Mouse (Mus musculus): ENCODE data around the gene Ms4a6c. TPM values are rescaled to one million over a fixed set of nuclear protein-coding genes. Genes with fewer than 3 reads are reported as not detected.
"Not testable (repeated sequence)": the region's sequence is repeated elsewhere in the genome, so short reads cannot be mapped to it uniquely, and the experiment has no call there.

Ms4a6c gene
- total RNA-seq, 4 experiments from 2014 or later, result 0.41 to 1.3 (median 0.70) TPM

DNA sequence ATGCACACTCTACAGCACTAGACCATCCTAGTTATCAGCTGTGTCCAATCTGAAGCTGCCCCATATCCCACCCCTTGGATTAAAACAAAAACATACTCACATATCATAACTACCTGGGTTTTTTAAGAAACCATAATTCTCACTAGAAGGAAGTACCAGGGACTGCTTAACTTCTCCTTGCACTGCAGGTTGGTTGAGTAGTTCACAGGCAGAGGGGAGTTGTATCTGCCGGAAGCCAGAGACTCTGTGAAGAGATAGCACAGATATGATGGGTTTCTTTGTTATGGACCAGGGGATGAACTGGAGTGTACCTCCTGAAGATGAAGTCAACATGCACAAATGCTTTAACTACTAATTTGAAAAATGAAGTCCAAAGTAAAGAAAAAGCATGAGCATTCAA lies 31.6 kb downstream of the Ms4a6c start:
- no peak for DNase-seq (ENCODE audit: low spot score in 2 of 2)

DNA sequence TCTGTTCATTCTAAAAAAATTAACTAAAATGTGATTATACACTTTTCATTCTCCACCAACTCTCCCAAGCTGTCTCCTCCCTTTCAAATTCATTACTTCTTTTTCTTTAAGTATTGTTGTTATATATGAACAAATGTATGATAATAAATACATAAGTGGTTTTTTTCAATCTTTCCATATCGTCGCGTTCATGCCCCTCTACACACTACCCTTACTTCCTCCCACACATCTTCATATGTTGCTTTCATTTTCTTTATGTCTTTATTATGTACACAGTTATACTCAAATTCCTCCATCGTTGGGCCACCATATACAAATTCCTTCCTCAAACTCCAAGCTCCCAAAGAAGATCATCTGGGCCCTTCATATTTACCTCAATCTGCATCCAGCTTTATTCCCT lies 32.2 kb downstream of the Ms4a6c start:
- no peak for DNase-seq (ENCODE audit: low spot score in 2 of 2)

DNA sequence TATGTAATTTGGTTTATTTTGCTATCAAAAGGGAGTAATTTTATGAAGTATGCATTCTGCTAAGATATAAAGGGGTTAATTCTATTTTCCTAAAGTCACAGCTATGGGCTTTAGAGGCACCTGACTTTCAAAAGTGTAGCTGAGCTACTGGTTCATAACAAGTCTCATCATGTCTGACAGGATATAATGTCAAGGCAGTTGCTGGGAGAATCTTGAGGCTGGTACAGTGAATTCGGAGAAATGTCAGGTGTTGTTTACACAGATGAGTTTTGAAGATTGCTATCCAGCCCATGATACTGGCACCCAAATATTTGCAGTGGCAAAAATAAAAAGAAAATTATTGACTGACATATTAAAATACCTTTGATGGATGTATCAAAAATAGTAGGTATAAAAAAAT lies 35.7 kb downstream of the Ms4a6c start:
- DNase-seq (ENCODE audit: low spot score in 2 of 2), result no peak

DNA sequence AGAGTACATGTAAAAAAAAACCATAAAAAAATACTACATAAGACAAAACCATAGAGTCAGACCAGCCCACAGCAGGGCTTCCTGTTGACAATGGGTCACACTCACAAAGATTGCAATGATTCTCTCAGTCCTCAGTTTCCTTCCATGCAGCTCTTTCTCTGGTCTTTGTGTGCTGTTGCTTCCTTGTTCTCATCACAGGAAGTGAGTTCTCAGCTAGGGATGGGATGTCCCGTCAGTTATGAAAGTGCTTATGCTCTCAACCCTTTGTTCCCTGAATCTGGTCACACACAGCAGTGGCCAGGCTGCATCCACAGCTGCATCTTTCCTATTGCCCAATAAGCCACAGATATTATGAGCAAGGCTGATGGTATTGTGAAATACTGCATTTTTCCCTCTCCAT lies 44.3 kb downstream of the Ms4a6c start:
- no peak for DNase-seq (ENCODE audit: low spot score in 2 of 2)

DNA sequence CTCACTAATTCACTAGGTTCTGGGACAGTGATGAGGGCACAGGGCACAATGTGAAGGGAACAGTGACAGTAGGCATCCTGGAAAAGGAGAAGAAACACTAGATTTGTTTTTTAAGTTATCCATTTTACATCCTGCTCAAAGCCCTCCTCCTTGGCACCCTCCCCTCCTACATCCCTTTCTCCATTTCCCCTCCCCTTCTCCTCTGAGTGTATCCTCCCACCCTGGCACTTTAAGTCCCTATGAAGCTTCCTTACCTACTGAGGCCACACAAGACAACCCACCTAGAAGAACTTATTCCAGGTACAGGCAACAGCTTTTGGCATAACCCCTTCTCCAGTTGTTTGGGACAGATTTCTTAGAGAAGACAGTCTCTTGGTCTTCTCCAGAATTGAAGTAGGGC lies 47.1 kb downstream of the Ms4a6c start, which contains the start of gene Ms4a6b:
Gene Ms4a6b (plus strand): TSS at position 267 of the 400 bp plus-strand sequence.
- DNase-seq (ENCODE audit: low spot score in 2 of 2), result no peak

DNA sequence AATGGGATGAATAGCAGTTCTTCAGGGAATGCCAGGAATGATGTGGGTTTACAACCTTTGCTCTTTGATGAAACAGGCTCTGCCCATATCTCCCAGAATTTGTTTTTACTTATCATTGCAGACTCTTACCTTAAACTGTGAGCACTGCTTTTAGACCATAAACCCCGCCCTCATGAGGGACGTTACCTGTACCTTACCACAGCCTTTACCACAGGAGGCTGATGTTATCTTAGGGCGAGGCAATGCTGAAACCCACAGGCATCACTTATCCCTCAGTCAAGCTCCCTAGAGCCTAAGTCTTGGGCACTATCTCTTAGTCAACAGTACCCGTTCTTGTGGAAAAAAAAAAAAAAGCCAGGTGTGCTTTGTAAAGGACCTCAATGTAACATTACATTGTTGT lies 47.7 kb downstream of the Ms4a6c start:
- no peak for DNase-seq (ENCODE audit: low spot score in 2 of 2)

DNA sequence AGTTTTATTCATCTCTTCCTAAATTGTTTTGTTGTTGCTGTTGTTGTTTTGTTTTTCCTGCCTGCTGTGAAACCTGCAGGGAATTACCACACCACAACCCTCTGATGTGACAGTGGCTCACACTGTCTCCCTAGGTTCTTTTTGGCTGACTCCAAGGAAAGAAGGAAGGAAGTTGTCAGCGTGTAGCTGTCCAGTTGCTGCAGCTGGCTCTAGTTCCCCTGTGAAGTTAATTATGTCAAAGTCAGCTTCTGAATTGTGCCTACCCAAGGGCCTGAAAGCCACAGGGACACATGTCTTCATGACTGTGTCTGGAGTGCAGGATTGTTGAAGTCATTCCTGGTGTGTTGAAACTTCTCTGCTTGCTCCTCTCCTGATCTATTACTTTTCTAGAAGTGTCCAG lies 48.2 kb downstream of the Ms4a6c start:
- DNase-seq (ENCODE audit: low spot score in 2 of 2), result not testable (repeated sequence)

DNA sequence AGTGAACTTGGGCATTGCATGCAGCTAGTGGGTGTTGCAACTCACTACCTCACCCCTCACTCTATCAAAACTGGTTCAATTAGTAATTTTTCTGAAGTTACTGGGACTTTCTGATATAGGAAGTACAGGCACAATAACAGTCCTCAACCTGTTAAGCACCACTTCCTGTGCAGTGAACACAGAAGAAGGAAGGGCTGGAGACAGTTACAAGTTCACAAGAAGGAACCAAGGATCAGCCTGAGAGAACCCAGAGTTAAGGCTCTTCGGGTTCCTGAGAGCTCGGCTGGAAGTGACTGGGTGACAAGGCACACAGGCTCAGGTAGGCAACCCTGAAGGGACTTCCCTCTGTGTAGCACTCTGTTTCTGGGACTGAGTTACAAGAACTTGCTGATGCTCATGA lies 49.2 kb downstream of the Ms4a6c start:
- DNase-seq (ENCODE audit: low spot score in 2 of 2), result not testable (repeated sequence)

DNA sequence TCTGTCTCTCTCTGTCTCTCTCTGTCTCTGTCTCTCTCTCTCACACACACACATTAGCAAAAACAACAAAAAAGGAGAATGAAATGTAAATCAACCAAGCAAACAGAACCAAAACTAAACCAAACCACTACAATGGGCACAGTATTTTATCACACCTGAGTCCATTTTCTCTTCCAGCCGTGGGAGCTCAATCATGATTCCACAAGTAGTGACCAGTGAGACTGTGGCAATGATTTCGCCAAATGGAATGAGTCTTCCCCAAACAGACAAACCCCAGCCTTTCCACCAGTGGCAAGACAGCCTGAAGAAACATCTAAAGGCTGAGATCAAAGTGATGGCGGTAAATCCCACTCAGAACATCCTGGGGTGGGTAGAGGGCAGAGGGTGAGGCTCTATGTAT lies 51.0 kb downstream of the Ms4a6c start:
- DNase-seq (ENCODE audit: low spot score in 2 of 2), result no peak

Other genes starting within 250 kb of the Ms4a6c start
- not detected for gene Ms4a12, start 236.9 kb upstream of the Ms4a6c start, total RNA-seq (2022)
- not detected for gene Ms4a1, start 203.1 kb upstream of the Ms4a6c start, total RNA-seq (2022)
- gene Ms4a5, start 185.5 kb upstream of the Ms4a6c start, total RNA-seq (2022), result not detected
- gene Ms4a14, start 154.9 kb upstream of the Ms4a6c start, total RNA-seq (2022), result not detected
- gene Ms4a7, start 133.2 kb upstream of the Ms4a6c start, total RNA-seq (2022), result under 1 TPM in 2 of 4 experiments, not detected in 2; 0.36 to 0.63 TPM
- 1 to 10 TPM in 2 of 4 experiments, under 1 TPM in 1, not detected in 1; 0.39 to 1.6 (median 1.4) TPM for gene Ms4a4a, start 93.8 kb upstream of the Ms4a6c start, total RNA-seq (2022)
- gene Ms4a4c, start 64.6 kb upstream of the Ms4a6c start, total RNA-seq (2022), result not detected
- gene Ms4a4b, start 25.8 kb upstream of the Ms4a6c start, total RNA-seq (2022), result not detected
- gene Gm8369, start 16.6 kb downstream of the Ms4a6c start, total RNA-seq (2022), result not detected
- 1 to 10 TPM in 2 of 4 experiments, under 1 TPM in 2; 0.73 to 2.0 (median 1.0) TPM for gene Ms4a6b, start 47.1 kb downstream of the Ms4a6c start, total RNA-seq (2022)
- gene Ms4a4d, start 67.4 kb downstream of the Ms4a6c start, total RNA-seq (2022), result 1 to 10 TPM; 1.7 to 3.6 (median 2.5) TPM
- gene Ms4a6d, start 135.5 kb downstream of the Ms4a6c start, total RNA-seq (2022), result under 1 TPM in 3 of 4 experiments, not detected in 1; 0.29 to 0.86 (median 0.81) TPM
- gene Ms4a2, start 154.4 kb downstream of the Ms4a6c start, total RNA-seq (2022), result under 1 TPM in 3 of 4 experiments, not detected in 1; 0.19 to 0.34 (median 0.31) TPM
- gene Ms4a3, start 171.5 kb downstream of the Ms4a6c start, total RNA-seq (2022), result not detected
- not detected for gene Oosp2, start 191.2 kb downstream of the Ms4a6c start, total RNA-seq (2022)
- gene Oosp1, start 221.8 kb downstream of the Ms4a6c start, total RNA-seq (2022), result not detected
- not detected for gene Oosp3, start 227.7 kb downstream of the Ms4a6c start, total RNA-seq (2022)

All from gastrocnemius, adult 8-10 months (tissue).